Mouse (Mus musculus) heart, adult 2 months (tissue): ENCODE results near the gene Colgalt2. TPM values are rescaled to one million over a fixed set of nuclear protein-coding genes. Genes with fewer than 3 reads are reported as not detected.

Experiments
- DNase-seq, 2 experiments: peaks; one replicate each; pipeline ENCODE4 v3.0.0; 2021
- H3K27ac ChIP-seq: fragments of 200-600 bp; 2 replicates; pipeline ENCODE4 v1.8.1; 2022
- H3K27me3 ChIP-seq: fragments of 200-500 bp; 2 replicates; pipeline ENCODE4 v1.6.1; 2012; ENCODE audit warnings: mild to moderate bottlenecking, low read length, inconsistent platforms, mixed read lengths; ENCODE audit not compliant: control insufficient read depth, insufficient read depth
- H3K36me3 ChIP-seq: fragments of 200-500 bp; 2 replicates; pipeline ENCODE4 v1.6.1; 2012; ENCODE audit warnings: low read length, inconsistent platforms; ENCODE audit not compliant: control insufficient read depth, insufficient read depth
- H3K4me1 ChIP-seq: fragments of 200-500 bp; 2 replicates; pipeline ENCODE4 v1.6.1; 2011; ENCODE audit warnings: low read length; ENCODE audit not compliant: control insufficient read depth, insufficient read depth
- H3K4me3 ChIP-seq: fragments of 200-600 bp; 2 replicates; pipeline ENCODE4 v1.8.1; 2022
- H3K79me2 ChIP-seq: fragments of 200-500 bp; replicated peaks from 2 replicates; pipeline ENCODE4 v1.6.1; 2012; ENCODE audit warnings: mild to moderate bottlenecking, inconsistent platforms, low read length, moderate library complexity, mixed read lengths; ENCODE audit not compliant: control insufficient read depth, insufficient read depth
- H3K9ac ChIP-seq: fragments of 200-500 bp; 2 replicates; pipeline ENCODE4 v1.6.1; 2012; ENCODE audit warnings: low read depth, mild to moderate bottlenecking, control low read depth, inconsistent platforms, low read length, mixed read lengths
- CTCF ChIP-seq: fragments of 200-600 bp; IDR thresholded peaks from 2 replicates; pipeline ENCODE4 v1.8.1; 2022; ENCODE audit warnings: antibody characterized with exemption, mild to moderate bottlenecking, moderate library complexity
- EP300 ChIP-seq: fragments of 200-500 bp; IDR thresholded peaks from 2 replicates; pipeline ENCODE4 v1.6.1; 2011; ENCODE audit warnings: low read depth, low read length, control low read depth; ENCODE audit not compliant: insufficient read depth
- POLR2A ChIP-seq: fragments of 200-500 bp; IDR thresholded peaks from 2 replicates; pipeline ENCODE4 v1.6.1; 2011; ENCODE audit warnings: mild to moderate bottlenecking, low read depth, low read length, control low read depth; ENCODE audit not compliant: insufficient read depth
- WGBS: fragments of 180-500 bp; shearing (Covaris S2); methylation state at CpG from one replicate; pipeline ENCODE4 v1.1.7; 2018; 5-methylcytosine and 5-hydroxymethylcytosine counted together
- intact Hi-C: fragments of 180-260 bp; cut with DNase I; formaldehyde crosslinking; loops from one replicate; pipeline ENCODE4 v1.15.1; 2025
- polyA plus RNA-seq: library from polyadenylated mRNA; depleted of rRNA; stranded (reverse); fragments of >200 nt; gene quantifications from 2 replicates; pipeline ENCODE4 v1.2.3, GENCODE M21; 2012
- total RNA-seq, 2 experiments: library from RNA; stranded (reverse); gene quantifications; 2 replicates each; pipeline ENCODE4 v1.2.3; 2021

Gene Colgalt2
- total and polyA plus RNA-seq, 3 experiments, result 3.3 to 5.3 (median 4.1) TPM

- peaks cover 3% of the 10 kb centered on the region for H3K36me3 ChIP-seq
- no peak overlapping the region for H3K9ac ChIP-seq
- no peaks in the 10 kb centered on the region; the same call in 1 of the 2 replicates for H3K79me2 ChIP-seq
- intact Hi-C loops, result loop anchor here (5.0 kb wide), 1 partner anchor 46 kb away; no protein-coding TSS in a partner anchor
- WGBS, result 20% methylated on average over 3 of the region's 3 CpGs
- peak in 1 of 2 experiments; percentile 54 for DNase-seq
- H3K4me3 ChIP-seq, result no peak overlapping the region
- no peak for TF ChIP-seq CTCF
- peak; percentile 53; the same call in 1 of the 2 replicates for TF ChIP-seq EP300
- H3K27ac ChIP-seq, result peak overlapping the region; percentile 40
- no peaks in the 10 kb centered on the region for H3K27me3 ChIP-seq
- peaks cover 7% of the 10 kb centered on the region for H3K4me1 ChIP-seq
Measured at GRCm38 (mm10) chr1:152466280-152466679, 66.7 kb downstream of the Colgalt2 start.

GRCm38 (mm10) chr1:152468443-152468842 is 68.8 kb downstream of the Colgalt2 start:
- H3K4me1 ChIP-seq, result no peaks in the 10 kb centered on the region; the same call in 1 of the 2 replicates
- no peak overlapping the region for H3K9ac ChIP-seq
- no peak overlapping the region; the same call in 1 of the 2 replicates for H3K27ac ChIP-seq
- no peaks in the 10 kb centered on the region for H3K36me3 ChIP-seq
- WGBS, result 54% methylated on average over 9 of the region's 9 CpGs
- no peak overlapping the region for H3K4me3 ChIP-seq
- no peak for TF ChIP-seq CTCF
- intact Hi-C loops, result loop anchor here (5.0 kb wide), 1 partner anchor 44 kb away; no protein-coding TSS in a partner anchor
- no peaks in the 10 kb centered on the region; the same call in 1 of the 2 replicates for H3K79me2 ChIP-seq
- no peaks in the 10 kb centered on the region for H3K27me3 ChIP-seq
- DNase-seq, result no peak

- intact Hi-C loops, result no loop called here
Measured at GRCm38 (mm10) chr1:152476126-152476525, 76.5 kb downstream of the Colgalt2 start.

GRCm38 (mm10) chr1:152490842-152491241 is 91.2 kb downstream of the Colgalt2 start:
- Histone ChIP-seq H3K27ac (no peak overlapping the region), H3K4me1 (no peaks in the 10 kb centered on the region; the same call in 1 of the 2 replicates), H3K4me3 (no peak overlapping the region), H3K36me3 (0 out of 2 replicates have a peak, but pooled peaks cover 2% of the 10 kb centered on the region), H3K27me3 (no peaks in the 10 kb centered on the region), H3K79me2 (no peaks in the 10 kb centered on the region), H3K9ac (no peak overlapping the region)
- TF ChIP-seq POLR2A (no peak), CTCF (no peak), EP300 (no peak)
- intact Hi-C loops, result no loop called here
- 97% methylated on average over 1 of the region's 1 CpGs for WGBS
- no peak for DNase-seq

More at GRCm38 (mm10) chr1:152476126-152476525, 76.5 kb downstream of the Colgalt2 start:
- Histone ChIP-seq H3K36me3 (peaks cover 7% of the 10 kb centered on the region), H3K9ac (no peak overlapping the region), H3K4me1 (peaks cover 1% of the 10 kb centered on the region), H3K4me3 (no peak overlapping the region), H3K27ac (peak overlapping the region; percentile 47), H3K79me2 (no peaks in the 10 kb centered on the region), H3K27me3 (no peaks in the 10 kb centered on the region)
- DNase-seq, result peak in 1 of 2 experiments; percentile 30
- WGBS, result 49% methylated on average over 4 of the region's 4 CpGs
- TF ChIP-seq CTCF (no peak), POLR2A (no peak), EP300 (no peak)

- intact Hi-C loops, result no loop called here
- Histone ChIP-seq H3K4me3 (no peak overlapping the region), H3K27me3 (no peaks in the 10 kb centered on the region), H3K27ac (no peak overlapping the region), H3K36me3 (peaks cover 5% of the 10 kb centered on the region), H3K9ac (no peak overlapping the region), H3K79me2 (no peaks in the 10 kb centered on the region), H3K4me1 (peaks cover 2% of the 10 kb centered on the region)
- TF ChIP-seq CTCF (no peak), POLR2A (no peak), EP300 (no peak)
- 83% methylated on average over 1 of the region's 1 CpGs for WGBS
- no peak for DNase-seq
Measured at GRCm38 (mm10) chr1:152492258-152492657, 92.6 kb downstream of the Colgalt2 start.

- peak overlapping the region; percentile 5; the same call in 1 of the 2 replicates for H3K4me3 ChIP-seq
- H3K4me1 ChIP-seq, result peaks cover 6% of the 10 kb centered on the region
- no peak for TF ChIP-seq CTCF
- TF ChIP-seq EP300, result no peak
- no peak for TF ChIP-seq POLR2A
- no peak overlapping the region for H3K9ac ChIP-seq
- peaks cover 11% of the 10 kb centered on the region for H3K36me3 ChIP-seq
- H3K79me2 ChIP-seq, result no peaks in the 10 kb centered on the region
- H3K27me3 ChIP-seq, result no peaks in the 10 kb centered on the region
- peak overlapping the region; percentile 91 for H3K27ac ChIP-seq
- no peak for DNase-seq
- intact Hi-C loops, result loop anchor here (2.0 to 5.0 kb wide), 4 partner anchors 26 to 110 kb away; partner anchors contain the start of gene Tsen15
- WGBS, result 35% methylated on average over 2 of the region's 2 CpGs
Measured at GRCm38 (mm10) chr1:152496831-152497230, 97.2 kb downstream of the Colgalt2 start.

GRCm38 (mm10) chr1:152497581-152497980 is 98.0 kb downstream of the Colgalt2 start:
- WGBS, result 36% methylated on average over 11 of the region's 11 CpGs
- Histone ChIP-seq H3K9ac (peak overlapping the region; percentile 39), H3K27ac (peak overlapping the region; percentile 91), H3K79me2 (no peaks in the 10 kb centered on the region), H3K4me3 (peak overlapping the region; percentile 5), H3K27me3 (no peaks in the 10 kb centered on the region), H3K4me1 (peaks cover 6% of the 10 kb centered on the region), H3K36me3 (peaks cover 9% of the 10 kb centered on the region)
- peak; percentile 55 for DNase-seq
- intact Hi-C loops, result loop anchor here (2.0 to 5.0 kb wide), 4 partner anchors 27 to 110 kb away; partner anchors contain the start of gene Tsen15
- TF ChIP-seq EP300, result no peak
- no peak for TF ChIP-seq POLR2A
- TF ChIP-seq CTCF, result no peak
